Mouse (Mus musculus) embryonic facial prominence, embryonic 11.5 days (tissue): Measurements from ENCODE around the gene Soga3. TPM values are rescaled to one million over a fixed set of nuclear protein-coding genes. Genes with fewer than 3 reads are reported as not detected.

Source experiments
- ATAC-seq: fragments of 200-750 bp; cut with Nextera tagmentation; replicated peaks from 2 replicates; pipeline ENCODE4 v1.8.0; 2017; ENCODE audit warnings: low read depth; ENCODE audit not compliant: insufficient number of reproducible peaks, low FRiP score, low TSS enrichment
- DNase-seq: peaks from one replicate; pipeline ENCODE4 v3.0.0-alpha.2; 2015; ENCODE audit warnings: low spot score
- H3K27ac ChIP-seq: fragments of 300-500 bp; sonication (generic); replicated peaks from 2 replicates; pipeline ENCODE4 v1.5.1; 2014; ENCODE audit warnings: mild to moderate bottlenecking, low read depth, low read length, control low read depth
- H3K27me3 ChIP-seq: fragments of 300-500 bp; sonication (generic); 2 replicates; pipeline ENCODE4 v1.6.1; 2014; ENCODE audit warnings: mild to moderate bottlenecking, low read length, moderate library complexity, mixed read lengths; ENCODE audit not compliant: control insufficient read depth, insufficient read depth
- H3K36me3 ChIP-seq: fragments of 300-500 bp; sonication (generic); replicated peaks from 2 replicates; pipeline ENCODE4 v1.6.1; 2014; ENCODE audit warnings: low read depth, mild to moderate bottlenecking, low read length, moderate library complexity, mixed read lengths; ENCODE audit not compliant: control insufficient read depth, insufficient read depth
- H3K4me1 ChIP-seq: fragments of 300-500 bp; sonication (generic); 2 replicates; pipeline ENCODE4 v1.6.1; 2014; ENCODE audit warnings: low read length, mixed read lengths; ENCODE audit not compliant: control insufficient read depth, insufficient read depth
- H3K4me2 ChIP-seq: fragments of 300-500 bp; sonication (generic); 2 replicates; pipeline ENCODE4 v1.6.1; 2014; ENCODE audit warnings: low read depth, mild to moderate bottlenecking, control low read depth, low read length, moderate library complexity
- H3K4me3 ChIP-seq: fragments of 300-500 bp; sonication (generic); 2 replicates; pipeline ENCODE4 v1.5.1; 2014; ENCODE audit warnings: low read depth, low read length, control low read depth
- H3K9ac ChIP-seq: fragments of 300-500 bp; sonication (generic); replicated peaks from 2 replicates; pipeline ENCODE4 v1.6.1; 2014; ENCODE audit warnings: mild to moderate bottlenecking, control low read depth, low read length
- H3K9me3 ChIP-seq: fragments of 300-500 bp; sonication (generic); replicated peaks from 2 replicates; pipeline ENCODE4 v1.6.1; 2016; ENCODE audit warnings: mild to moderate bottlenecking, low read length, inconsistent platforms, mixed read lengths; ENCODE audit not compliant: control insufficient read depth
- WGBS: fragments of 180-500 bp; shearing (Covaris S2); extraction: QIAGEN DNeasy Blood & Tissue Kit; methylation state at CpG from one replicate; pipeline ENCODE4 v1.1.7; 2014; 5-methylcytosine and 5-hydroxymethylcytosine counted together
- polyA plus RNA-seq: library from polyadenylated mRNA; unstranded; fragments of >200 nt; fragmentation: Nextera tagmentation; extraction: Ambion mirVana; gene quantifications from 2 replicates; pipeline ENCODE4 v1.2.1, GENCODE M21; 2014

The Soga3 gene
- polyA plus RNA-seq, 1 experiment from 2014 or later, result 7.8 TPM

DNA sequence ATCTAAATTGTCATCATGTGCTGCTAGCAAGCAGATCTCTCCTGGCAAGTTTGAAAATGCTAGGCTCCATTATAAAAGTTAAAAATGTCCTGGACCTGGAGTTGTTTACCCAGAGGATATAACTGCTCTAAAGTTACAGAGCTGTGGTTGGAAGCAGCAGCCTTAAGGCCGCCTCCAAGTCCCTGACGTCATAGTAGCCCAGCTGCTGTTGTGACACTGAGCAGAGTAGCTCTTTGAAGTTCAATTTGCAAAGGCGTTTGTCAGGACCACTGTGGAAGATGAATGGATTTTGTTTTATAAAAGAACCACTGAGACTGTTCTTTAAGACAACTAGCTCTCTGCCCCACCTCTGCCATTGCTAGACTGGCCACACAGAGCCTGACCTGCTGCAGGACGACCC lies 67.8 kb downstream of the Soga3 start, which contains the start of gene 9330159F19Rik:
Gene 9330159F19Rik (plus strand): TSS at position 154 of the 400 bp plus-strand sequence.
- DNase-seq, result peak; percentile 77
- Histone ChIP-seq H3K9ac (no peak within 1 kb of the TSS), H3K4me3 (no peak within 1 kb of the TSS), H3K27ac (no peak within 1 kb of the TSS), H3K4me1 (no peaks in the 10 kb centered on the region), H3K9me3 (no peaks in the 10 kb centered on the region), H3K27me3 (no peaks in the 10 kb centered on the region), H3K36me3 (no peaks in the 10 kb centered on the region), H3K4me2 (no peak within 1 kb of the TSS)
- 17% methylated on average over 4 of the region's 4 CpGs for WGBS
- ATAC-seq, result peak; percentile 90

DNA sequence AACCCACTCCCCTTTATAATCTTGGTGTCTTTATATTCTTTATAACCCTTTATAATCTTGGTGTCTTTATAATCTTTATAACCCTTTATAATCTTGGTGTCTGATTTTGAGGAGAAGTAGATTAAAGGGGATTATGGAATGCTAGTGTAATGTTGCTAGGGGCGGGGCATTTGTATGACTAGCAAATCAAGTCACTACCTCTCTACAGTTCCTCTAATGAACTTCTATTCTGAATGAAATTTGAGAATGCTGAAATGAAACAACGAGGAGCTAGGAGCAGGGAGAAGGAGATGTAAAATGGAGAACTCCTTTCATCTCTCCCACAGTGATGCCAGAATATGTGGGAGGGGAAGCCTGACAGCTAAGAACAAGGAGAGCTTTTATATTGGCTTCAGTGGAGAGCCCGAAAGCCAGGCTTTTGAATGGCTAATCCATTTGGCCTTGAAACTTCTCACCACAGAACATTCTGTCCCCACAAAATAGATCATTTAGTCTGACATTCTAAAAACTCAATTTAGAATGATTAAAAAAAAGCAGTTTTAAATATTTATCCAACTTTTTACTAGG lies 70.0 kb downstream of the Soga3 start:
- H3K4me3 ChIP-seq, result no peak overlapping the region
- no peaks in the 10 kb centered on the region for H3K36me3 ChIP-seq
- H3K9ac ChIP-seq, result no peak overlapping the region
- WGBS, result 40% methylated on average over 3 of the region's 3 CpGs
- no peak overlapping the region for H3K4me2 ChIP-seq
- no peaks in the 10 kb centered on the region for H3K9me3 ChIP-seq
- peak; percentile 57; the same call in 1 of the 2 replicates for ATAC-seq
- DNase-seq, result no peak
- no peaks in the 10 kb centered on the region for H3K4me1 ChIP-seq
- H3K27ac ChIP-seq, result no peak overlapping the region
- no peaks in the 10 kb centered on the region for H3K27me3 ChIP-seq

DNA sequence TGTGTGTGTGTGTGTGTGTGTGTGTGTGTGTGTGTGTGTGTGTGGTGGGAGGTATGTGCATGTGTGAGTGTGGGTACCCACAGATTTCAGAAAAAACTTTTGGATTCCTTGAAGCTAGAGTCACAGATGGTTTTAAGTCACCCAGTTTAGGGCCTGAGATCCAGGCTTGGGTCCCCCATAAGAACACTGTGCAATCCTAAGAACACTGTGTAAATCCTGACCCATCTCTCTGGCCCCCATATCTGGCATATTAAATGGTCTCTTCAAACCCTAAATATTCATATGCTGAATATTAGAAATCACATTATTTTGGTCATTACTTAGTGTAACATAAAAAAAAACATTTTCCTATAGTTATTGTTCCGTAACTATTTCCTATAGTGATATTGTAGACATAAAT lies 73.3 kb downstream of the Soga3 start:
- ATAC-seq, result no peak

DNA sequence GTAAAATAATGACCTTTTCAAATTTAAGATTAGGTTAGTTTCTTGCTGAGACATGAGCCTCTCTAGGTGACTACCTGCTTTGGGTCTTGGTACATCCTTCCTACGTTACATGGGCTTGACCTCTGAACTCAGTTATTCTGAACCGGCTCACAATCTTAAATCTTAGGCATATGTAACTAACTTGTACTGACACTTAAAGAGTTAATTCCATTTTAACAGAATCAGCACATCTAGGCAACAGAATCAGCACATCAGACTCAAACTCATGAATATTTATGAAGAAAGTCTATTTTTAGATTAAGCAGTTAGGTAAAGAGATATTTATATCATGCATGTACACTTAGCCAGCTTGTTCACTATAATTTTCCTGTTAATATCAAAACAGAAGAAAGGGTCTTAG lies 73.8 kb downstream of the Soga3 start:
- Histone ChIP-seq H3K4me1 (no peaks in the 10 kb centered on the region), H3K4me3 (no peak overlapping the region), H3K27ac (no peak overlapping the region), H3K4me2 (no peak overlapping the region), H3K9me3 (no peaks in the 10 kb centered on the region), H3K27me3 (no peaks in the 10 kb centered on the region), H3K9ac (no peak overlapping the region), H3K36me3 (no peaks in the 10 kb centered on the region)
- DNase-seq, result no peak
- 53% methylated on average over 2 of the region's 2 CpGs for WGBS
- ATAC-seq, result no peak

More for the DNA sequence above, 73.3 kb downstream of the Soga3 start:
- Histone ChIP-seq H3K27me3 (no peaks in the 10 kb centered on the region), H3K4me1 (no peaks in the 10 kb centered on the region), H3K36me3 (no peaks in the 10 kb centered on the region), H3K4me3 (no peak overlapping the region), H3K9ac (no peak overlapping the region), H3K4me2 (no peak overlapping the region), H3K9me3 (no peaks in the 10 kb centered on the region), H3K27ac (no peak overlapping the region)
- DNase-seq, result no peak
- WGBS, result 85% methylated on average over 1 of the region's 1 CpGs

- WGBS, result 83% methylated on average over 4 of the region's 4 CpGs
- no peak overlapping the region for H3K4me3 ChIP-seq
- H3K27ac ChIP-seq, result no peak overlapping the region
- H3K4me1 ChIP-seq, result no peaks in the 10 kb centered on the region
- no peak overlapping the region for H3K4me2 ChIP-seq
- no peak overlapping the region for H3K9ac ChIP-seq
- H3K9me3 ChIP-seq, result no peaks in the 10 kb centered on the region
- H3K36me3 ChIP-seq, result no peaks in the 10 kb centered on the region
- no peaks in the 10 kb centered on the region for H3K27me3 ChIP-seq
- ATAC-seq (no peak), DNase-seq (no peak)
These were observed 81.7 kb downstream of the Soga3 start for GRCm38 (mm10) chr10:29225329-29225728.

GRCm38 (mm10) chr10:29231208-29231607 lies 87.6 kb downstream of the Soga3 start:
- Histone ChIP-seq H3K36me3 (no peaks in the 10 kb centered on the region), H3K4me3 (no peak overlapping the region), H3K9ac (no peak overlapping the region), H3K4me2 (no peak overlapping the region), H3K27ac (no peak overlapping the region), H3K4me1 (no peaks in the 10 kb centered on the region), H3K9me3 (no peaks in the 10 kb centered on the region), H3K27me3 (no peaks in the 10 kb centered on the region)
- WGBS, result 94% methylated on average over 2 of the region's 2 CpGs
- ATAC-seq, result no peak
- DNase-seq, result no peak

Other genes with a start within 250 kb of the Soga3 start
- gene 2310057J18Rik, start 157.5 kb upstream of the Soga3 start, polyA plus RNA-seq, result not detected in 2 replicates
- 1.1 TPM in 1 of 2 replicates, not detected in the other for gene Gm49353, start 55.1 kb downstream of the Soga3 start, polyA plus RNA-seq
- gene 9330159F19Rik, start 67.8 kb downstream of the Soga3 start, polyA plus RNA-seq, result 2.4 and 2.8 TPM in 2 replicates
- gene Echdc1, start 169.3 kb downstream of the Soga3 start, polyA plus RNA-seq, result 24.8 and 24.9 TPM in 2 replicates
- gene Rnf146, start 218.6 kb downstream of the Soga3 start, polyA plus RNA-seq, result 54.1 and 59.3 TPM in 2 replicates